Mouse (Mus musculus) retina, adult 2 months (tissue): Measurements from ENCODE around the gene Dkk3.
A peak's percentile ranks its signal among the peaks of the same experiment; 100 is the strongest.

ENCODE experiments used
- DNase-seq: peaks from one replicate; pipeline ENCODE4 v3.0.0-alpha.2; 2012; ENCODE audit warnings: low read depth, low spot score

Dkk3 gene

GRCm38 (mm10) chr7:112158942-112159341 lies at the start of gene Dkk3:
TSS of gene Dkk3 (minus strand) at chr7:112159057.
- no peak for DNase-seq

- no peak for DNase-seq
These were observed 48.9 kb upstream of the Dkk3 start for GRCm38 (mm10) chr7:112207717-112208116.

- DNase-seq, result no peak
These were observed 46.7 kb upstream of the Dkk3 start for GRCm38 (mm10) chr7:112205513-112205912.

DNA sequence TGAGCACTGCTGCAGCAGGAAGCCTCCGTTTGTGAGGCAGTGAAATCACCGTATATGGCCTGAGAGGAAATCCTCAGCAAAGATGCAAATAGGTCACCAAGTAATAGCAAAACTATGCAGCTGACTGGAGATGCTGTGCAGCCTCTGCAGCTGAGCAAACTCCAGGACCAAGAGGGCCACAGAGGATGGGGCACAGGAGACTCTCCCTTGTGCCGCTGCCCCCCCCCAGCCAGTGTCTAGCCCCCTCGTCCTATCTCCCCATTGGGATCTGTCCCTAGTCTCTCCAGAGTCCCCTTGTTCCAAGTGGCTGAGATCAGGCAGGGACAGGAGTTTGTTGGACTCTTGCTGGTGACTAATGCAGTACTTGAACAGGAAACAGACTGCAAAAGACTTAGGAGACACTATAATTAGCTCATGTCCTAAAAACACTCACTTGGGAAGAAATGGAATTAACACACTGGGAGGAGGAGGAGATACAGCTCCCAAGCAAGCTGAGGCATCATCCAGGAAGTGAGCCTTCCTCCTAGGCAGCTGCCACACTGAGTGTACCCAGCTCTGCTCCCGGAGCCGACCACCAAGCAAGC lies 45.6 kb upstream of the Dkk3 start:
- no peak for DNase-seq

- no peak for DNase-seq
These were observed 45.1 kb upstream of the Dkk3 start for GRCm38 (mm10) chr7:112203937-112204336.

GRCm38 (mm10) chr7:112202843-112203242 lies 44.0 kb upstream of the Dkk3 start:
- no peak for DNase-seq

GRCm38 (mm10) chr7:112202194-112202593 lies 43.3 kb upstream of the Dkk3 start:
- no peak for DNase-seq

DNA sequence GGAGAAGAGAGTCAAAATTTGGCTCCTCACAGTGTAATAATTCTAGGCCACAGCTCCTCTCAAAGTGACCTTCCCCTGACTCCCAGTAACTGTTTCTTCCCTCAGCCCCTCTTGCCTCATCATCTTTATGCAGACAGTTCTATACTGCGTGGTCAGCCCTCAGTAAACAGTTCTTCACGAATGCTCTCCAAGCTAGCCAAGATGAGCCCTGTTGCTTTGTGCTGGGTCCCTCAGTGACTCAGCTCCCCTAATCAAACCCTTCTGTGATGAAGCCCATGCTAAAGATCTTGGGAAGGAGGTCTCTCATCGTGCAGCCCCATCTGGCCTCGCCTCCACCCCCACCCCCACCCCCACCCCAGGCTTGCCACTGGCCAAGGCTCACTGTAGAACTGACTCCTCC lies 41.9 kb upstream of the Dkk3 start:
- no peak for DNase-seq

DNA sequence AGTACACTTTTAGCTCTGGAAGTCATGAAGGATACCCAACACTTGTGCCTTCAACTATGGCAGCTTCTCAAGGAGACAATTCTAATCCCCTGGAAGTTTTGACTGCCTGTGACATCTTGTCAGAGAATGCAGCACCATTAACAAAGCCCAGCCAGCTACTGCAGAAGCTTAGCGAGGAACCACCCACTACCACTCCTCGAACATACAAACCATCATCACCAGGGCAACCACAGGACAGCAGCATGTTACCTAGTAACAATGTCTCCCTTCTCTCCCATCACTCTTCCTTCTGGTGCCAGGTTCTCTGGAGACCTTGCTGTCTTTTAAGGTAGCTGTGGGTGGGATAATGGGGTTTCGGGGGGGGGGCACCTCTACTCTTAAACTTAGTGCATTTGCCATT lies 40.5 kb upstream of the Dkk3 start:
- no peak for DNase-seq

GRCm38 (mm10) chr7:112197461-112197860 lies 38.6 kb upstream of the Dkk3 start:
- no peak for DNase-seq

GRCm38 (mm10) chr7:112194286-112194685 lies 35.4 kb upstream of the Dkk3 start:
- no peak for DNase-seq

- no peak for DNase-seq
These were observed 33.9 kb upstream of the Dkk3 start for GRCm38 (mm10) chr7:112192778-112193177.

- DNase-seq, result no peak
These were observed 33.4 kb upstream of the Dkk3 start for GRCm38 (mm10) chr7:112192237-112192636.

DNA sequence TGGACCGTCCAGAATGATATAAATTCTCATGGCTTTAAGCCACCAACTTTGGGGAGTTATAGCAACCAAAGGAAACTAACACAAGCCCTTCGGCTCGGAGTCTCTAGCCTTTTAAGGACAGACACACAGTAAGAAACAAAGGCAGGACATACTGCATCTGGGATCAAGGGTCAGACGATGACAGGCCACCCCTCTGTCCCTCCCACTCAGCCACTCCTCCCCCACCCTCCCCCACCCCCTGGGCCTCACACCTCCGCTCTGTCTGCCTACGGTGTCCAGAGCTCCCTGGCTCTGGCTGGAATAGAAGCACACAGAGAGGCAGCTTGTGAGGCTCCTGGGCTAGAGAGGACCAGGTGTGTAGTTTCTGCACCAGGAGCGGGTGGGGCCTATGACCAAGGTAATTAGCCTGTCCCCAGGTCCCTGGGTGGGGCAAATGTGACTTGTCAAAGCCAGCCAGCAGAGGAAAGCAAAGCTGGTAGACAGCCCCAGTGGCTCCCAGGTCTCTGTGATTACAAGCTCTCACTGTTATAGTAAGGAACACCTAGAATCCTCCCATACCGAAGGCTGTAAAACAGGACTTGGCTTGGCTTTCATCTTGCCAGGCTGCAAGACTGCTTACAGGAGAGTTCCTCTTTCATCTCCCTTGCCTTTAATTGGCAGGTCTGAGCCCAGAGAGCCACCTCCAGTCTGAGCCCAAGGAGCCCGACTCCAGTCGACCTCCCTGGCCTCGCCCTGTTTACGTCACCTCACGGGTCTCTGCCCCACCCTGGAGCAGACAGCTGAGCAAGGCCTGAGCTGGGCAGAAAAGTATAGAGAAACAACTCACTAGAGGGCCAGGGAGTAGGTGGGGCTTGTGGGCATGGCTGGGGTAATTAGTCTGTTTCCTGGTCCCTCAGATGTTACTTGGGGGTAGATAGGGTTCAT lies 28.9 kb upstream of the Dkk3 start:
- DNase-seq, result no peak

DNA sequence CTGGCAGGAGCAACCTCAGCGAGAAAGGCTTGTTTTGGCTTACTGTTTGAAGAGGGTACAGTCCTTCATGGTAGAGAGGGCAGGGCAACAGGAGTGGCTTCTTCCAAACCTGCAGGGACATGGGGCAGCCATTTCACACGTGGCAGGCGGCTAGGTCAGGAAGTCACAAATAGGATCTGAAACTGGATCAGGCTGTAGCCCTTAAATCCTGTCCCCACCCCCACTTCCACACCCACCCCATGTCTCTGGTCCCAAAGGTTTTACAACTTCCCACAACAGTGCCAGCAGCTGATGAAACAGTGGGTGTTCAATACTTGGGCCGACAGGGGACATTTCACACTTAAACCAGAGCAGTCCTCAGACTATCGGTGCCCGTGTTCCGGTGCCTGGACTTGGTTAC lies 28.0 kb upstream of the Dkk3 start:
- DNase-seq, result no peak

GRCm38 (mm10) chr7:112185226-112185745 lies 26.4 kb upstream of the Dkk3 start:
- DNase-seq, result no peak

DNA sequence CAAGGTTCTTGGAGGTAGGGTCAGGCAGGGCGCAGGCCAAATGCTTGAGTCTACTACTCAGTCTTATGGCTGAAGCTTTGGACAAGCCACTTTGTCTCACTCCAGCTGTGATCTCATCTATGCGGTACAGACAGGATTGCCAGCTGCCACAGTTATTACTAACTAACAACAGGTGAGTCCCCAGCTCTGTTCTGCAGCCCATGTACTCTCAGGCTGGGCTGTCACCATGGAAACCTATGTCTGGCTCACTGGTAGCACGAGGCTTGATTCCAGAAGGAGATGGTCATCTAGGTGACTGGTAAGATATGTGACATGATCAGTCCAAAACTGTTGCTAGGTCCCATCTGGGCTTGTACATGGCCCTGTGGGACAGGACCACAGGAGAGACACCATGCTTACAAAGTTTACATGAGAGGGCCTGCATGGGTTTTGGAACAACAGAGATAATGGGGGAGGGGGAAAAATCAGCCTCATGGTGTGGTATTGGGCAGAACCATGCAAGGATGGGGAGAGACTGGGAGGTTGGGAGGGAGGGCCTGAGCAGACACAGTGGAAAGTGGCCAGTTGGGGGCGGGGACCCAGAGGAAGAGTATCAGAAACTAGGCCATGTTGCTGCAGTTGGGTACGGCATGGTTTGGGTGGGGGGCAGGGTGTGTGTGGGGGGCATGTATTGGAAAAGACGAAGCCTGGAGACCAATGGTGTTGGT lies 25.8 kb upstream of the Dkk3 start:
- no peak for DNase-seq

DNA sequence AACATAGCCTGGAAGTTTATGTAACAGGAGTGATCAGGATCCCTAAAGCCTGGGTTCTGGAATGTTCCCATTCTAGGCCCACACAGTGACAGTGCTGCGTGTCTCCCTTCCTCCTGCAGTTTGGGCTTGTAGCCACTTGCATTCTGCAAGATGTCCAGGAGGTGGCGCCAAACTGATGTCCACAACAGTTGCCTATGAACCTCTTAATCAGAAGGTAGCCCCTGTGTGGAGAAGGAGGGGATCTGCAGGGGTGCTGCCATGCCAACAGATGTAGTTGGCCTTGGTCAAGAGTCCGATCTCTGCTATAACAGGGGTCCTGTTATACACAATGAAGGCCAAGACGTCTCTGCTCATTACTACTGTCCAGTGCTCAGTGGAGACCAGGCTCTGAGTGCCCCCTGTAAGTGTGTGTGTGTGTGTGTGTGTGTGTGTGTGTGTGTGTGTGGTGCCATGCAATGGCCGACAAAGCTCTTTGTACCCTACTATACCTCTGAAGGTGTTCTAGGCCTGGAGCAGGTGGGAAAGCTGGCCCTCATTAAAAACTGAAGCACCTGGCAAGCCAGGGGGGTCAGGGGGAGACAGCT lies 24.5 kb upstream of the Dkk3 start:
- DNase-seq, result peak; percentile 68

DNA sequence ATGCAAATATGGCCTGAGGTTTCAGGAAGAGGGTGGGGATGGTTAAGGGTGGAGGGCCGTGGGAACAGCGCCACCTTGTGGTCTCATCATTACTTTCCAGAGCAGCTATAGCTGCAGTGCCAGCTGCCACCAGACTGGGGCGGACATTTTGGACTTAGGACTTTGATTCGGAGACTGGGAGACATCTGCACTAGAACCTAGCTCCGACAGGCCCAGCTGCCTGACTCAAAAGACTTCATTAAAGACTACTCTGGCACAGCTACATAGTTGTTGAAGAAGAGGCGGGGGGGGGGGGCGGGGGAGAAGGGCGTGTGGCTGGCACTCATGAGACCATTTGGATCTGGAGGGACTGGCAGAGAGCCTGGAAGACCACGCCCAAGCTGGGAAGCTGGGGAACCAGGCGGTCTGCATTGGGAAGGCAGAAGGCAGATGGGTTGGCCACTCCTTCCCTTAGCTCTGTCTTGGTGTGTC lies 21.4 kb upstream of the Dkk3 start:
- peak; percentile 61 for DNase-seq

GRCm38 (mm10) chr7:112176627-112177026 lies 17.8 kb upstream of the Dkk3 start:
- DNase-seq, result no peak

GRCm38 (mm10) chr7:112172669-112173068 lies 13.8 kb upstream of the Dkk3 start:
- no peak for DNase-seq
